Mouse (Mus musculus) midbrain, embryonic 15.5 days (tissue): Measurements from ENCODE around the gene Slc17a7. TPM values are rescaled to one million over a fixed set of nuclear protein-coding genes. Genes with fewer than 3 reads are reported as not detected.

Experiments
- ATAC-seq: fragments of 200-750 bp; cut with Nextera tagmentation; replicated peaks from 2 replicates; pipeline ENCODE4 v1.8.0; 2017; ENCODE audit warnings: moderate TSS enrichment
- H3K27ac ChIP-seq: fragments of 300-500 bp; sonication (generic); 2 replicates; pipeline ENCODE4 v1.5.1; 2015; ENCODE audit warnings: mild to moderate bottlenecking, inconsistent platforms
- H3K27me3 ChIP-seq: fragments of 300-500 bp; sonication (generic); replicated peaks from 2 replicates; pipeline ENCODE4 v1.6.1; 2015; ENCODE audit warnings: inconsistent platforms
- H3K36me3 ChIP-seq: fragments of 300-500 bp; sonication (generic); replicated peaks from 2 replicates; pipeline ENCODE4 v1.6.1; 2015; ENCODE audit warnings: inconsistent platforms
- H3K4me1 ChIP-seq: fragments of 300-500 bp; sonication (generic); 2 replicates; pipeline ENCODE4 v1.6.1; 2015; ENCODE audit warnings: inconsistent platforms
- H3K4me2 ChIP-seq: fragments of 300-500 bp; sonication (generic); 2 replicates; pipeline ENCODE4 v1.6.1; 2015; ENCODE audit warnings: inconsistent platforms, mild to moderate bottlenecking, moderate library complexity
- H3K4me3 ChIP-seq: fragments of 300-500 bp; sonication (generic); 2 replicates; pipeline ENCODE4 v1.5.1; 2015; ENCODE audit warnings: mild to moderate bottlenecking, inconsistent platforms
- H3K9ac ChIP-seq: fragments of 300-500 bp; sonication (generic); 2 replicates; pipeline ENCODE4 v1.6.1; 2015; ENCODE audit warnings: mild to moderate bottlenecking, inconsistent platforms
- H3K9me3 ChIP-seq: fragments of 300-500 bp; sonication (generic); 2 replicates; pipeline ENCODE4 v1.6.1; 2016; ENCODE audit warnings: inconsistent platforms
- WGBS: fragments of 180-500 bp; shearing (Covaris S2); methylation state at CpG from one replicate; pipeline ENCODE4 v1.1.7; 2015; ENCODE audit warnings: mixed read lengths; 5-methylcytosine and 5-hydroxymethylcytosine counted together
- polyA plus RNA-seq: library from polyadenylated mRNA; unstranded; fragments of >200 nt; fragmentation: Nextera tagmentation; extraction: Ambion mirVana; gene quantifications from 2 replicates; pipeline ENCODE4 v1.2.1, GENCODE M21; 2015

Gene Slc17a7
- polyA plus RNA-seq, 1 experiment from 2014 or later: 0.59 TPM

- H3K36me3 ChIP-seq: peaks cover 32% of the 10 kb centered on the region
- peak overlapping the region; percentile 92 for H3K9ac ChIP-seq
- no peak for ATAC-seq
- H3K4me1 ChIP-seq: peaks cover 54% of the 10 kb centered on the region
- H3K4me2 ChIP-seq: peak overlapping the region; percentile 83
- H3K27ac ChIP-seq: peak overlapping the region; percentile 27
- WGBS: 82% methylated on average over 17 of the region's 17 CpGs
- H3K4me3 ChIP-seq: no peak overlapping the region
- H3K9me3 ChIP-seq: no peaks in the 10 kb centered on the region
- H3K27me3 ChIP-seq: no peaks in the 10 kb centered on the region
Observed at GRCm38 (mm10) chr7:45126147-45126843, 37.5 kb upstream of the Slc17a7 start.

- Histone ChIP-seq H3K9ac (peak overlapping the region; percentile 92), H3K4me2 (peak overlapping the region; percentile 83), H3K9me3 (no peaks in the 10 kb centered on the region), H3K4me1 (peaks cover 53% of the 10 kb centered on the region), H3K27ac (peak overlapping the region; percentile 81), H3K4me3 (peak overlapping the region; percentile 66), H3K27me3 (no peaks in the 10 kb centered on the region), H3K36me3 (peaks cover 25% of the 10 kb centered on the region)
- WGBS: 47% methylated on average over 21 of the region's 21 CpGs
- ATAC-seq: no peak
Observed at GRCm38 (mm10) chr7:45126844-45127699, 36.7 kb upstream of the Slc17a7 start.

- no peak for ATAC-seq
- 2% methylated on average over 6 of the region's 6 CpGs for WGBS
- Histone ChIP-seq H3K9ac (peak overlapping the region; percentile 92), H3K4me1 (peaks cover 47% of the 10 kb centered on the region), H3K4me3 (peak overlapping the region; percentile 66), H3K27me3 (no peaks in the 10 kb centered on the region), H3K36me3 (peaks cover 23% of the 10 kb centered on the region), H3K27ac (peak overlapping the region; percentile 81), H3K9me3 (no peaks in the 10 kb centered on the region), H3K4me2 (peak overlapping the region; percentile 83)
Observed at GRCm38 (mm10) chr7:45127700-45128224, 36.0 kb upstream of the Slc17a7 start.

- peak within 1 kb of the TSS; percentile 93 for H3K27ac ChIP-seq
- H3K9me3 ChIP-seq: no peaks in the 10 kb centered on the region
- H3K36me3 ChIP-seq: peaks cover 23% of the 10 kb centered on the region
- peaks cover 39% of the 10 kb centered on the region for H3K4me1 ChIP-seq
- H3K4me2 ChIP-seq: peak within 1 kb of the TSS; percentile 83
- H3K27me3 ChIP-seq: no peaks in the 10 kb centered on the region
- WGBS: under 1% methylated on average over 48 of the region's 48 CpGs
- H3K9ac ChIP-seq: peak within 1 kb of the TSS; percentile 92
- peak; percentile 94 for ATAC-seq
- H3K4me3 ChIP-seq: peak within 1 kb of the TSS; percentile 66
Observed at GRCm38 (mm10) chr7:45128624-45129246, 35.0 kb upstream of the Slc17a7 start, which contains the start of gene Rpl13a. Gene Rpl13a (minus strand): TSS chr7:45128761.

GRCm38 (mm10) chr7:45129318-45129717 is 34.4 kb upstream of the Slc17a7 start:
- ATAC-seq: no peak
- H3K36me3 ChIP-seq: peaks cover 23% of the 10 kb centered on the region
- H3K4me3 ChIP-seq: peak overlapping the region; percentile 66
- peak overlapping the region; percentile 54 for H3K9ac ChIP-seq
- H3K4me2 ChIP-seq: peak overlapping the region; percentile 64
- peaks cover 39% of the 10 kb centered on the region for H3K4me1 ChIP-seq
- peak overlapping the region; percentile 93 for H3K27ac ChIP-seq
- H3K27me3 ChIP-seq: no peaks in the 10 kb centered on the region
- no peaks in the 10 kb centered on the region for H3K9me3 ChIP-seq
- WGBS: 1% methylated on average over 17 of the region's 17 CpGs

GRCm38 (mm10) chr7:45129776-45130512 is 33.8 kb upstream of the Slc17a7 start:
- WGBS: 55% methylated on average over 15 of the region's 15 CpGs
- Histone ChIP-seq H3K9ac (no peak overlapping the region), H3K36me3 (peaks cover 23% of the 10 kb centered on the region), H3K4me1 (peaks cover 35% of the 10 kb centered on the region), H3K9me3 (no peaks in the 10 kb centered on the region), H3K4me2 (peak overlapping the region; percentile 64), H3K27me3 (no peaks in the 10 kb centered on the region), H3K27ac (peak overlapping the region; percentile 93; the same call in 1 of the 2 replicates), H3K4me3 (peak overlapping the region; percentile 66)
- ATAC-seq: no peak

GRCm38 (mm10) chr7:45131850-45132249 is 31.9 kb upstream of the Slc17a7 start:
- no peak overlapping the region for H3K4me3 ChIP-seq
- no peak overlapping the region for H3K27ac ChIP-seq
- no peak overlapping the region for H3K9ac ChIP-seq
- no peak for ATAC-seq
- H3K4me1 ChIP-seq: peaks cover 25% of the 10 kb centered on the region
- WGBS: 79% methylated on average over 11 of the region's 11 CpGs
- H3K4me2 ChIP-seq: no peak overlapping the region
- no peaks in the 10 kb centered on the region for H3K9me3 ChIP-seq
- H3K36me3 ChIP-seq: peaks cover 5% of the 10 kb centered on the region; the same call in 1 of the 2 replicates
- H3K27me3 ChIP-seq: no peaks in the 10 kb centered on the region

- H3K4me1 ChIP-seq: peaks cover 16% of the 10 kb centered on the region; the same call in 1 of the 2 replicates
- H3K27ac ChIP-seq: no peak overlapping the region
- no peaks in the 10 kb centered on the region for H3K9me3 ChIP-seq
- WGBS: 75% methylated on average over 8 of the region's 8 CpGs
- no peak overlapping the region for H3K4me3 ChIP-seq
- H3K36me3 ChIP-seq: no peaks in the 10 kb centered on the region
- no peak overlapping the region for H3K9ac ChIP-seq
- no peak overlapping the region for H3K4me2 ChIP-seq
- no peak for ATAC-seq
- H3K27me3 ChIP-seq: no peaks in the 10 kb centered on the region
Observed at GRCm38 (mm10) chr7:45133446-45134159, 30.1 kb upstream of the Slc17a7 start.

GRCm38 (mm10) chr7:45134544-45135026 is 29.2 kb upstream of the Slc17a7 start:
- no peak overlapping the region for H3K4me2 ChIP-seq
- H3K9ac ChIP-seq: no peak overlapping the region
- WGBS: 8% methylated on average over 12 of the region's 12 CpGs
- H3K4me1 ChIP-seq: peaks cover 10% of the 10 kb centered on the region; the same call in 1 of the 2 replicates
- no peak for ATAC-seq
- no peaks in the 10 kb centered on the region for H3K9me3 ChIP-seq
- no peaks in the 10 kb centered on the region for H3K27me3 ChIP-seq
- H3K4me3 ChIP-seq: no peak overlapping the region
- no peak overlapping the region for H3K27ac ChIP-seq
- no peaks in the 10 kb centered on the region for H3K36me3 ChIP-seq

- Histone ChIP-seq H3K36me3 (no peaks in the 10 kb centered on the region), H3K4me2 (no peak overlapping the region), H3K4me3 (no peak overlapping the region), H3K4me1 (peaks cover 8% of the 10 kb centered on the region; the same call in 1 of the 2 replicates), H3K27ac (no peak overlapping the region), H3K9ac (no peak overlapping the region), H3K9me3 (no peaks in the 10 kb centered on the region), H3K27me3 (no peaks in the 10 kb centered on the region)
- ATAC-seq: no peak
- 85% methylated on average over 3 of the region's 3 CpGs for WGBS
Observed at GRCm38 (mm10) chr7:45135370-45135769, 28.4 kb upstream of the Slc17a7 start.
